Mouse (Mus musculus) forebrain, embryonic 14.5 days (tissue): ENCODE data around the gene Dnah7a. TPM values are rescaled to one million over a fixed set of nuclear protein-coding genes. Genes with fewer than 3 reads are reported as not detected.
"Not testable (repeated sequence)": the region's sequence is repeated elsewhere in the genome, so short reads cannot be mapped to it uniquely, and the experiment has no call there.

Source experiments
- ATAC-seq: fragments of 200-750 bp; cut with Nextera tagmentation; 2 replicates; pipeline ENCODE4 v1.8.0; 2017; ENCODE audit warnings: mild to moderate bottlenecking, moderate library complexity
- DNase-seq: peaks from one replicate; pipeline ENCODE4 v3.0.0-alpha.2; 2015; ENCODE audit warnings: low spot score
- H3K27ac ChIP-seq: fragments of 300-500 bp; sonication (generic); 2 replicates; pipeline ENCODE4 v1.5.1; 2014; ENCODE audit warnings: low read depth, mild to moderate bottlenecking, control low read depth, low read length, moderate library complexity
- H3K27me3 ChIP-seq: fragments of 300-500 bp; sonication (generic); replicated peaks from 2 replicates; pipeline ENCODE4 v1.6.1; 2014; ENCODE audit warnings: low read length, control low read depth, mixed read lengths; ENCODE audit not compliant: control insufficient read depth, insufficient read depth
- H3K36me3 ChIP-seq: fragments of 300-500 bp; sonication (generic); 2 replicates; pipeline ENCODE4 v1.6.1; 2014; ENCODE audit warnings: low read length, control low read depth; ENCODE audit not compliant: control insufficient read depth, insufficient read depth
- H3K4me1 ChIP-seq: fragments of 300-500 bp; sonication (generic); 2 replicates; pipeline ENCODE4 v1.6.1; 2014; ENCODE audit warnings: antibody characterized with exemption, low read length, control low read depth; ENCODE audit not compliant: control insufficient read depth, insufficient read depth
- H3K4me2 ChIP-seq: fragments of 300-500 bp; sonication (generic); 2 replicates; pipeline ENCODE4 v1.6.1; 2014; ENCODE audit warnings: mild to moderate bottlenecking, control low read depth, low read length
- H3K4me3 ChIP-seq: fragments of 300-500 bp; sonication (generic); 2 replicates; pipeline ENCODE4 v1.5.1; 2014; ENCODE audit warnings: low read depth, low read length, control low read depth
- H3K9ac ChIP-seq: fragments of 300-500 bp; sonication (generic); 2 replicates; pipeline ENCODE4 v1.6.1; 2014; ENCODE audit warnings: mild to moderate bottlenecking, low read length, control low read depth, moderate library complexity
- H3K9me3 ChIP-seq: fragments of 300-500 bp; sonication (generic); replicated peaks from 2 replicates; pipeline ENCODE4 v1.6.1; 2016; ENCODE audit warnings: low read length, control low read depth, mixed read lengths; ENCODE audit not compliant: control insufficient read depth
- WGBS: fragments of 180-500 bp; shearing (Covaris S2); extraction: QIAGEN DNeasy Blood & Tissue Kit; methylation state at CpG from one replicate; pipeline ENCODE4 v1.1.7; 2014; 5-methylcytosine and 5-hydroxymethylcytosine counted together
- polyA plus RNA-seq: library from polyadenylated mRNA; unstranded; fragments of >200 nt; fragmentation: Nextera tagmentation; extraction: Ambion mirVana; gene quantifications from 2 replicates; pipeline ENCODE4 v1.2.1, GENCODE M21; 2014

Dnah7a gene
- polyA plus RNA-seq, 1 experiment from 2014 or later: 8.7 TPM

- no peak overlapping the region for H3K9ac ChIP-seq
- H3K4me3 ChIP-seq: no peak overlapping the region
- peak; percentile 45 for ATAC-seq
- 0 out of 2 replicates have a peak, but pooled peaks cover 7% of the 10 kb centered on the region for H3K27me3 ChIP-seq
- no peak overlapping the region for H3K27ac ChIP-seq
- peak; percentile 46 for DNase-seq
- 23% methylated on average over 4 of the region's 4 CpGs for WGBS
- no peaks in the 10 kb centered on the region for H3K4me1 ChIP-seq
- H3K4me2 ChIP-seq: no peak overlapping the region
- no peaks in the 10 kb centered on the region for H3K9me3 ChIP-seq
- H3K36me3 ChIP-seq: no peaks in the 10 kb centered on the region
Measured at GRCm38 (mm10) chr1:53740777-53741336, 34.3 kb upstream of the Dnah7a start.

GRCm38 (mm10) chr1:53740077-53740776 is 33.6 kb upstream of the Dnah7a start:
- ATAC-seq (peak; percentile 86), DNase-seq (peak; percentile 84)
- H3K36me3 ChIP-seq, H3K9ac ChIP-seq, H3K27me3 ChIP-seq, H3K9me3 ChIP-seq, H3K4me2 ChIP-seq, H3K4me3 ChIP-seq, H3K27ac ChIP-seq, H3K4me1 ChIP-seq: not testable (repeated sequence)
- WGBS: 4% methylated on average over 3 of the region's 4 CpGs

GRCm38 (mm10) chr1:53736583-53736982 is 30.0 kb upstream of the Dnah7a start:
- Histone ChIP-seq H3K4me3 (no peak overlapping the region), H3K27ac (no peak overlapping the region), H3K27me3 (0 out of 2 replicates have a peak, but pooled peaks cover 3% of the 10 kb centered on the region), H3K9ac (no peak overlapping the region), H3K4me1 (no peaks in the 10 kb centered on the region), H3K36me3 (no peaks in the 10 kb centered on the region), H3K9me3 (no peaks in the 10 kb centered on the region), H3K4me2 (no peak overlapping the region)
- no peak for DNase-seq
- WGBS: 96% methylated on average over 3 of the region's 3 CpGs
- ATAC-seq: no peak

- no peak overlapping the region for H3K27ac ChIP-seq
- no peak for DNase-seq
- no peaks in the 10 kb centered on the region for H3K27me3 ChIP-seq
- H3K9me3 ChIP-seq: no peaks in the 10 kb centered on the region
- H3K36me3 ChIP-seq: no peaks in the 10 kb centered on the region
- 80% methylated on average over 5 of the region's 5 CpGs for WGBS
- H3K4me2 ChIP-seq: no peak overlapping the region
- H3K9ac ChIP-seq: no peak overlapping the region
- H3K4me3 ChIP-seq: no peak overlapping the region
- ATAC-seq: no peak
- no peaks in the 10 kb centered on the region for H3K4me1 ChIP-seq
Measured at GRCm38 (mm10) chr1:53728489-53729225, 22.1 kb upstream of the Dnah7a start.

- H3K27me3 ChIP-seq: no peaks in the 10 kb centered on the region
- 96% methylated on average over 2 of the region's 2 CpGs for WGBS
- H3K4me2 ChIP-seq: no peak overlapping the region
- H3K9ac ChIP-seq: no peak overlapping the region
- no peak overlapping the region for H3K4me3 ChIP-seq
- H3K27ac ChIP-seq: no peak overlapping the region
- H3K4me1 ChIP-seq: no peaks in the 10 kb centered on the region
- ATAC-seq (no peak), DNase-seq (no peak)
- H3K9me3 ChIP-seq: no peaks in the 10 kb centered on the region
- no peaks in the 10 kb centered on the region for H3K36me3 ChIP-seq
Measured at GRCm38 (mm10) chr1:53726883-53727282, 20.3 kb upstream of the Dnah7a start.

- Histone ChIP-seq H3K9ac (no peak overlapping the region), H3K36me3 (no peaks in the 10 kb centered on the region), H3K4me2 (no peak overlapping the region), H3K27me3 (no peaks in the 10 kb centered on the region), H3K4me1 (no peaks in the 10 kb centered on the region), H3K27ac (no peak overlapping the region), H3K4me3 (no peak overlapping the region), H3K9me3 (no peaks in the 10 kb centered on the region)
- no peak for DNase-seq
- no peak for ATAC-seq
Measured at GRCm38 (mm10) chr1:53721353-53721752, 14.8 kb upstream of the Dnah7a start.

- no peaks in the 10 kb centered on the region for H3K9me3 ChIP-seq
- DNase-seq: no peak
- no peaks in the 10 kb centered on the region for H3K27me3 ChIP-seq
- H3K9ac ChIP-seq: no peak overlapping the region
- no peak overlapping the region for H3K4me2 ChIP-seq
- no peaks in the 10 kb centered on the region for H3K4me1 ChIP-seq
- WGBS: 90% methylated on average over 5 of the region's 5 CpGs
- no peak for ATAC-seq
- H3K27ac ChIP-seq: no peak overlapping the region
- H3K4me3 ChIP-seq: no peak overlapping the region
- H3K36me3 ChIP-seq: no peaks in the 10 kb centered on the region
Measured at GRCm38 (mm10) chr1:53720601-53721351, 14.2 kb upstream of the Dnah7a start.

- no peaks in the 10 kb centered on the region for H3K27me3 ChIP-seq
- H3K4me1 ChIP-seq: no peaks in the 10 kb centered on the region
- H3K4me3 ChIP-seq: no peak overlapping the region
- H3K36me3 ChIP-seq: no peaks in the 10 kb centered on the region
- H3K9ac ChIP-seq: no peak overlapping the region
- no peaks in the 10 kb centered on the region for H3K9me3 ChIP-seq
- ATAC-seq (no peak), DNase-seq (no peak)
- no peak overlapping the region for H3K4me2 ChIP-seq
- H3K27ac ChIP-seq: no peak overlapping the region
- 90% methylated on average over 1 of the region's 1 CpGs for WGBS
Measured at GRCm38 (mm10) chr1:53715966-53716515, 9.5 kb upstream of the Dnah7a start.
